Mouse (Mus musculus) E14TG2a.4 (cell line): ENCODE measurements around the gene Chd2.
A peak's percentile ranks its signal among the peaks of the same experiment; 100 is the strongest.

Source experiments
- H3K27me3 ChIP-seq: 2 replicates; pipeline ENCODE4 v1.6.1; 2014; ENCODE audit warnings: low read length, control low read depth; ENCODE audit not compliant: insufficient read depth
- H3K36me3 ChIP-seq: 2 replicates; pipeline ENCODE4 v1.6.1; 2014; ENCODE audit warnings: low read length, control low read depth; ENCODE audit not compliant: insufficient read depth
- H3K4me1 ChIP-seq: replicated peaks from 2 replicates; pipeline ENCODE4 v1.6.1; 2014; ENCODE audit warnings: low read depth, low read length, control low read depth
- H3K4me3 ChIP-seq: replicated peaks from 2 replicates; pipeline ENCODE4 v1.5.1; 2014; ENCODE audit warnings: mild to moderate bottlenecking, low read length
- H3K9me3 ChIP-seq: 2 replicates; pipeline ENCODE4 v1.6.1; 2014; ENCODE audit warnings: low read length, control low read depth
- CTCF ChIP-seq: conservative IDR thresholded peaks from 2 replicates; pipeline ENCODE4 v1.5.1; 2014; ENCODE audit warnings: low read length
- NANOG ChIP-seq: IDR thresholded peaks from 2 replicates; pipeline ENCODE4 v1.6.1; 2014; ENCODE audit warnings: borderline replicate concordance, low read length, mixed read lengths
- POU5F1 ChIP-seq: IDR thresholded peaks from 2 replicates; pipeline ENCODE4 v1.6.1; 2014; ENCODE audit warnings: low read length, borderline replicate concordance

Gene Chd2

GRCm38 (mm10) chr7:73467741-73468140 is 73.9 kb downstream of the Chd2 start:
- no peaks in the 10 kb centered on the region; the same call in 1 of the 2 replicates for H3K4me1 ChIP-seq
- no peaks in the 10 kb centered on the region for H3K27me3 ChIP-seq
- no peak for TF ChIP-seq POU5F1
- no peak for TF ChIP-seq NANOG
- no peak for TF ChIP-seq CTCF
- H3K9me3 ChIP-seq: no peaks in the 10 kb centered on the region
- H3K4me3 ChIP-seq: no peak overlapping the region
- peaks cover 96% of the 10 kb centered on the region for H3K36me3 ChIP-seq

DNA sequence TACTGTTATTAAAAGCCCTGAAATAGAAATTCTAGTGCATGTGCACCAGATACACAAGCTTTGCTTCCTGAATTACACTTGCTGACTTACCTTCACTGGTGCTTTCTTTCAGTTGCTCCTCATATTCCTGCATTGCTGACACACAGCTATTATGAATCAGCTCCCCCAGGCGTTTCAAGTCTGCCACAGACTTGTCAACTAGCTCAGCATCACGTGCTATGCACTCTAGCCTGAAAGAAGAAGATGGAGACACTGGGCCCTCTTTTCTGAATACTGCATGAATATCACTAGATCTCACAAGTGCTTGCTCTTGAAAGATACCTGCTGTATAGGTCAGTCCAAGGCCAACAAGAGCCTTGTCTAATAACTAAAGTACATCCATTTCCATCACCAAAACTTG is 78.1 kb downstream of the Chd2 start:
- Histone ChIP-seq H3K36me3 (peaks cover 97% of the 10 kb centered on the region), H3K4me1 (peaks cover 5% of the 10 kb centered on the region; the same call in 1 of the 2 replicates), H3K4me3 (no peak overlapping the region), H3K27me3 (no peaks in the 10 kb centered on the region), H3K9me3 (no peaks in the 10 kb centered on the region)
- TF ChIP-seq CTCF: no peak
- no peak for TF ChIP-seq NANOG
- no peak for TF ChIP-seq POU5F1

- no peak for TF ChIP-seq POU5F1
- TF ChIP-seq CTCF: no peak
- TF ChIP-seq NANOG: no peak
- no peak overlapping the region for H3K4me3 ChIP-seq
- H3K36me3 ChIP-seq: peaks cover 99% of the 10 kb centered on the region
- no peaks in the 10 kb centered on the region for H3K9me3 ChIP-seq
- H3K27me3 ChIP-seq: no peaks in the 10 kb centered on the region
- peaks cover 9% of the 10 kb centered on the region; the same call in 1 of the 2 replicates for H3K4me1 ChIP-seq
Measured at GRCm38 (mm10) chr7:73454113-73454512, 87.5 kb downstream of the Chd2 start.

- no peak overlapping the region for H3K4me3 ChIP-seq
- H3K4me1 ChIP-seq: peaks cover 9% of the 10 kb centered on the region; the same call in 1 of the 2 replicates
- TF ChIP-seq CTCF: no peak
- TF ChIP-seq NANOG: no peak
- TF ChIP-seq POU5F1: no peak
- no peaks in the 10 kb centered on the region for H3K9me3 ChIP-seq
- H3K36me3 ChIP-seq: peaks cover 99% of the 10 kb centered on the region
- H3K27me3 ChIP-seq: no peaks in the 10 kb centered on the region
Measured at GRCm38 (mm10) chr7:73452187-73452808, 89.3 kb downstream of the Chd2 start.

GRCm38 (mm10) chr7:73451594-73451993 is 90.0 kb downstream of the Chd2 start:
- H3K4me3 ChIP-seq: no peak overlapping the region
- no peaks in the 10 kb centered on the region for H3K27me3 ChIP-seq
- TF ChIP-seq NANOG (no peak), CTCF (no peak), POU5F1 (no peak)
- peaks cover 99% of the 10 kb centered on the region for H3K36me3 ChIP-seq
- H3K4me1 ChIP-seq: peaks cover 9% of the 10 kb centered on the region; the same call in 1 of the 2 replicates
- H3K9me3 ChIP-seq: no peaks in the 10 kb centered on the region

DNA sequence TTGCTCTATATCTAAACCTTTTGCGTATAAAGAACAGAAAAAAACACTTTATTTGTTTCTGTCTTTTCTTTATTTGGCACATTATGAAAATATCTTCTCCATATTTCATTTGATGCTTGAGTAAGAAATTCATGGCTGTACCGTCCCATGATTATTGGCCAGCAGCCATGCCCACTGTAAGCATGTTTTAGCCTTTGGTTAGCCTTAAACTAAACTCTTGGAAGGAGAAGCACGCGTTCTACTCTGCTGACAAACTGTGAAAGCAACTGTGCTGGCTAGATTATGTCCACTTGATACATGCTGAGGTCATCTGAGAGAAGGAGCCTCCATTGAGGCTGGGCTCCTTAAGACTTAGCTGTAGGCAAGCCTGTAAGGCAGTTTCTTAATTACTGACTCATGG is 99.4 kb downstream of the Chd2 start:
- no peaks in the 10 kb centered on the region for H3K27me3 ChIP-seq
- peaks cover 100% of the 10 kb centered on the region for H3K36me3 ChIP-seq
- H3K9me3 ChIP-seq: no peaks in the 10 kb centered on the region
- TF ChIP-seq CTCF (no peak), POU5F1 (no peak), NANOG (no peak)
- no peaks in the 10 kb centered on the region for H3K4me1 ChIP-seq
- no peak overlapping the region for H3K4me3 ChIP-seq

- Histone ChIP-seq H3K36me3 (peaks cover 100% of the 10 kb centered on the region), H3K27me3 (no peaks in the 10 kb centered on the region), H3K4me3 (no peak overlapping the region), H3K9me3 (no peaks in the 10 kb centered on the region), H3K4me1 (no peaks in the 10 kb centered on the region)
- TF ChIP-seq POU5F1 (no peak), CTCF (no peak), NANOG (no peak)
Measured at GRCm38 (mm10) chr7:73441802-73442201, 99.8 kb downstream of the Chd2 start.

DNA sequence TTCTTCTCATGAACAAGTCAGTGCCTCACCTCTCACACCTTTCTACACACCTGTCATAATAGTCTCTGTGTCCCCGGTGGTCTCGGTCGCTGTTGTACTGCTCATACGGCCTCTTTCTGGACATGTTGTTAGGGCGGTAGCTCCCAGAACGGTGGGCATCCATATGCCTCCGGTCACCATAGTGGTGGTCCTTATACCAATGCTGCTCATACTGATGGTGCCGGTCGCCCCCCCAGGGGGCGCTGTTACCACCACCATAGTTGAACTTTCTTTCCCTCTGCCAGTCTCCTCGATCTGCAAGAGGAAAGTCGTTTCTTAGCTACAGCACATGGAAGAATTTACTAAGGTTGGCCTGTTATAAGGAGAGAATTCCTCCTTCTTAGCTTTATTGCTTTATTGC is 105.9 kb downstream of the Chd2 start:
- TF ChIP-seq POU5F1 (no peak), CTCF (peak; percentile 75), NANOG (no peak)
- H3K4me1 ChIP-seq: peaks cover 13% of the 10 kb centered on the region; the same call in 1 of the 2 replicates

DNA sequence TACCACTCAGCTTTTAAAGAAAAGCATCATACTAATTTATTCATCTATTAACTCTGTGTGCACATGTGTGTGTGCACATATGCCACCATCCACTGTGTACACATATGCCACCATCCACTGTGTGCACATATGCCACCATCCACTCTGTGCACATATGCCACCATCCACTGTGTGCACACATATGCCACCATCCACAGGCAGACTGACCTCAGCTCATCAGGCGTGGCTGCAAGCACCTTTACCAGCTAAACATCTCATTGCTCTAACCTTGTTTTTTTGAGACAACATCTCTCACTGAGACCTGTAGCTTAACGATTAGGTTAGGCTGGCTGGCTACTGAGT is 107.3 kb downstream of the Chd2 start:
- no peak overlapping the region for H3K4me3 ChIP-seq
- H3K9me3 ChIP-seq: no peaks in the 10 kb centered on the region
- peaks cover 94% of the 10 kb centered on the region for H3K36me3 ChIP-seq
- peaks cover 17% of the 10 kb centered on the region; the same call in 1 of the 2 replicates for H3K4me1 ChIP-seq
- TF ChIP-seq POU5F1 (no peak), CTCF (no peak), NANOG (no peak)
- no peaks in the 10 kb centered on the region for H3K27me3 ChIP-seq

More for the DNA sequence above, 105.9 kb downstream of the Chd2 start:
- Histone ChIP-seq H3K9me3 (no peaks in the 10 kb centered on the region), H3K27me3 (no peaks in the 10 kb centered on the region), H3K36me3 (peaks cover 94% of the 10 kb centered on the region), H3K4me3 (no peak overlapping the region)
